Mouse (Mus musculus): ENCODE data around the gene Dab2ip. TPM values are rescaled to one million over a fixed set of nuclear protein-coding genes. Genes with fewer than 3 reads are reported as not detected.

Dab2ip gene
- total and polyA plus RNA-seq, 3 experiments = 4.0 to 9.9 TPM; not detected in 1

GRCm38 (mm10) chr2:35655996-35656395 lies 97.9 kb downstream of the Dab2ip start:
- DNase-seq (ENCODE audit: low read depth, low spot score) = no peak
- TF ChIP-seq NRF1 (IDR thresholded peaks at IDR 0.05; ENCODE audit: insufficient read depth, low read depth, low read length, poor library complexity, severe bottlenecking) (no peak), TCF12 (IDR thresholded peaks at IDR 0.05; ENCODE audit: low read depth, low read length) (no peak), MYB (IDR thresholded peaks at IDR 0.05; ENCODE audit: low read depth, low read length) (no peak), MAFK (IDR thresholded peaks at IDR 0.05; ENCODE audit: borderline replicate concordance, low read depth, low read length) (no peak), BHLHE40 (IDR thresholded peaks at IDR 0.05; ENCODE audit: borderline replicate concordance, low read depth, low read length) (no peak), USF1 (IDR thresholded peaks at IDR 0.05; ENCODE audit: low read depth, low read length) (no peak), RCOR1 (IDR thresholded peaks at IDR 0.05; ENCODE audit: low read depth, low read length) (no peak), UBTF (IDR thresholded peaks at IDR 0.05; ENCODE audit: borderline replicate concordance, insufficient read depth, low read depth, low read length) (no peak), MAX (IDR thresholded peaks at IDR 0.05; ENCODE audit: low read length) (no peak), SMC3 (IDR thresholded peaks at IDR 0.05; ENCODE audit: low read depth, low read length) (no peak), POLR2AphosphoS5 (IDR thresholded peaks at IDR 0.05; ENCODE audit: borderline replicate concordance, low read depth, low read length) (no peak), ELF1 (IDR thresholded peaks at IDR 0.05; ENCODE audit: low read depth, low read length) (no peak), RAD21 (IDR thresholded peaks at IDR 0.05; ENCODE audit: low read depth, low read length) (no peak), POLR2AphosphoS2 (IDR thresholded peaks at IDR 0.05; ENCODE audit: low read length) (no peak), ZKSCAN1 (IDR thresholded peaks at IDR 0.05; ENCODE audit: low read depth, low read length) (no peak), MAZ (IDR thresholded peaks at IDR 0.05; ENCODE audit: low read depth, low read length) (no peak), ZNF384 (IDR thresholded peaks at IDR 0.05; ENCODE audit: low read depth, low read length) (no peak), ZMIZ1 (IDR thresholded peaks at IDR 0.05; ENCODE audit: low read depth, low read length) (no peak)

GRCm38 (mm10) chr2:35658311-35658710 lies 100.2 kb downstream of the Dab2ip start:
- Histone ChIP-seq H3K9ac (ENCODE audit: control insufficient read depth, low read depth, low read length, poor library complexity, severe bottlenecking) (no peak overlapping the region), H3K4me1 (ENCODE audit: control insufficient read depth in 1 of 2, insufficient read depth in 2 of 2, low read length in 2 of 2) (no peaks in the 10 kb centered on the region), H3K79me2 (ENCODE audit: control insufficient read depth, insufficient read depth, low read length, poor library complexity) (no peaks in the 10 kb centered on the region), H3K27me3 (ENCODE audit: control insufficient read depth in 1 of 2, insufficient read depth in 2 of 2, low read length in 2 of 2) (peaks cover 0 to 3% of the 10 kb centered on the region in 2 experiments; a peak in 1 of 4 replicates), H3K9me3 (replicated peaks; ENCODE audit: insufficient read depth, low read length) (no peaks in the 10 kb centered on the region), H3K36me3 (ENCODE audit: control insufficient read depth in 1 of 2, insufficient read depth in 2 of 2, low read length in 2 of 2) (no peaks in the 10 kb centered on the region), H3K4me3 (ENCODE audit: control insufficient read depth in 1 of 2, insufficient read depth in 1 of 2, low read depth in 2 of 2, low read length in 2 of 2) (no peak overlapping the region), H3K27ac (ENCODE audit: control insufficient read depth, low read depth, low read length) (no peak overlapping the region)
- no peak for DNase-seq (ENCODE audit: low read depth, low spot score)
- TF ChIP-seq CHD2 (IDR thresholded peaks at IDR 0.05; ENCODE audit: low read length) (no peak), TBP (IDR thresholded peaks at IDR 0.05; ENCODE audit: low read depth, low read length) (no peak), CTCF (IDR thresholded peaks at IDR 0.05 in 2 of 3, conservative IDR thresholded peaks at IDR 0.05 in 1 of 3; ENCODE audit: control insufficient read depth in 1 of 3, insufficient read depth in 1 of 3, low read depth in 2 of 3, low read length in 3 of 3, poor library complexity in 1 of 3, severe bottlenecking in 1 of 3) (no peak), MEF2A (IDR thresholded peaks at IDR 0.05; ENCODE audit: extremely low read depth, insufficient replicate concordance, low read depth, low read length, poor library complexity, severe bottlenecking) (no peak), POLR2AphosphoS2 (IDR thresholded peaks at IDR 0.05; ENCODE audit: low read length) (no peak), BHLHE40 (IDR thresholded peaks at IDR 0.05; ENCODE audit: borderline replicate concordance, low read depth, low read length) (no peak), POLR2AphosphoS5 (IDR thresholded peaks at IDR 0.05; ENCODE audit: borderline replicate concordance, low read depth, low read length) (no peak), ZNF384 (IDR thresholded peaks at IDR 0.05; ENCODE audit: low read depth, low read length) (no peak), NELFE (IDR thresholded peaks at IDR 0.05; ENCODE audit: low read depth, low read length) (no peak), JUND (IDR thresholded peaks at IDR 0.05; ENCODE audit: low read depth, low read length) (no peak), TAL1 (IDR thresholded peaks at IDR 0.05; ENCODE audit: low read length) (no peak), E2F4 (IDR thresholded peaks at IDR 0.05; ENCODE audit: borderline replicate concordance, low read depth, low read length) (no peak), MXI1 (IDR thresholded peaks at IDR 0.05; ENCODE audit: low read depth, low read length) (no peak), USF1 (IDR thresholded peaks at IDR 0.05; ENCODE audit: low read depth, low read length) (no peak)

More at GRCm38 (mm10) chr2:35655996-35656395, 97.9 kb downstream of the Dab2ip start:
- no peaks in the 10 kb centered on the region for H3K36me3 ChIP-seq (ENCODE audit: control insufficient read depth in 1 of 2, insufficient read depth in 2 of 2, low read length in 2 of 2)
- no peaks in the 10 kb centered on the region for H3K9me3 ChIP-seq (replicated peaks; ENCODE audit: insufficient read depth, low read length)
- no peak overlapping the region for H3K27ac ChIP-seq (ENCODE audit: control insufficient read depth, low read depth, low read length)
- H3K4me1 ChIP-seq (ENCODE audit: control insufficient read depth in 1 of 2, insufficient read depth in 2 of 2, low read length in 2 of 2) = no peaks in the 10 kb centered on the region
- H3K9ac ChIP-seq (ENCODE audit: control insufficient read depth, low read depth, low read length, poor library complexity, severe bottlenecking) = no peak overlapping the region
- H3K27me3 ChIP-seq (ENCODE audit: control insufficient read depth in 1 of 2, insufficient read depth in 2 of 2, low read length in 2 of 2) = no peaks in the 10 kb centered on the region
- no peaks in the 10 kb centered on the region for H3K79me2 ChIP-seq (ENCODE audit: control insufficient read depth, insufficient read depth, low read length, poor library complexity)
- H3K4me3 ChIP-seq (ENCODE audit: control insufficient read depth in 1 of 2, insufficient read depth in 1 of 2, low read depth in 2 of 2, low read length in 2 of 2) = no peak overlapping the region
